Mouse (Mus musculus): Measurements from ENCODE around the gene Nhsl1. TPM values are rescaled to one million over a fixed set of nuclear protein-coding genes. Genes with fewer than 3 reads are reported as not detected.
A peak's percentile ranks its signal among the peaks of the same experiment; 100 is the strongest.

Nhsl1 gene
- polyA plus RNA-seq (2015; fragmentation: Nextera tagmentation; extraction: Ambion mirVana): 12.7 and 12.9 TPM in 2 replicates

GRCm38 (mm10) chr10:18318916-18319481 lies at the start of gene Nhsl1:
Gene Nhsl1 (plus strand): TSS chr10:18318985.
- WGBS: under 1% methylated on average over 63 of the region's 63 CpGs
- Histone ChIP-seq H3K27ac (peak within 1 kb of the TSS; percentile 55), H3K27me3 (replicated peaks) (0 out of 2 replicates have a peak, but pooled peaks cover 15% of the 10 kb centered on the region)

GRCm38 (mm10) chr10:18276090-18276734 lies 42.6 kb upstream of the Nhsl1 start:
- H3K4me2 ChIP-seq: no peak overlapping the region
- no peak overlapping the region for H3K4me3 ChIP-seq
- H3K27me3 ChIP-seq (replicated peaks): no peaks in the 10 kb centered on the region
- H3K36me3 ChIP-seq (replicated peaks): no peaks in the 10 kb centered on the region
- no peak overlapping the region for H3K27ac ChIP-seq
- ATAC-seq (replicated peaks): no peak
- no peaks in the 10 kb centered on the region for H3K4me1 ChIP-seq
- H3K9me3 ChIP-seq: no peaks in the 10 kb centered on the region
- no peak overlapping the region for H3K9ac ChIP-seq
- WGBS: 90% methylated on average over 4 of the region's 4 CpGs

More at GRCm38 (mm10) chr10:18318916-18319481, at the start of gene Nhsl1:
- Histone ChIP-seq H3K36me3 (replicated peaks) (no peaks in the 10 kb centered on the region), H3K9ac (peak within 1 kb of the TSS; percentile 62), H3K4me1 (peaks cover 12% of the 10 kb centered on the region), H3K4me3 (peak within 1 kb of the TSS; percentile 80), H3K9me3 (no peaks in the 10 kb centered on the region), H3K4me2 (peak within 1 kb of the TSS; percentile 99)
- ATAC-seq (replicated peaks): peak; percentile 92

- Histone ChIP-seq H3K27ac (no peak overlapping the region), H3K4me1 (no peaks in the 10 kb centered on the region), H3K36me3 (replicated peaks) (no peaks in the 10 kb centered on the region), H3K9me3 (no peaks in the 10 kb centered on the region), H3K4me3 (no peak overlapping the region), H3K4me2 (no peak overlapping the region), H3K27me3 (replicated peaks) (no peaks in the 10 kb centered on the region), H3K9ac (no peak overlapping the region)
- no peak for ATAC-seq (replicated peaks)
- WGBS: 88% methylated on average over 5 of the region's 5 CpGs
Observed at GRCm38 (mm10) chr10:18283991-18284390, 34.8 kb upstream of the Nhsl1 start.

- WGBS: 69% methylated on average over 1 of the region's 1 CpGs
- H3K27ac ChIP-seq: no peak overlapping the region
- H3K4me2 ChIP-seq: no peak overlapping the region
- no peaks in the 10 kb centered on the region for H3K9me3 ChIP-seq
- H3K4me3 ChIP-seq: no peak overlapping the region
- no peaks in the 10 kb centered on the region for H3K36me3 ChIP-seq (replicated peaks)
- no peaks in the 10 kb centered on the region for H3K4me1 ChIP-seq
- no peaks in the 10 kb centered on the region for H3K27me3 ChIP-seq (replicated peaks)
- no peak overlapping the region for H3K9ac ChIP-seq
- no peak for ATAC-seq (replicated peaks)
Observed at GRCm38 (mm10) chr10:18289512-18289911, 29.3 kb upstream of the Nhsl1 start.

- Histone ChIP-seq H3K27me3 (replicated peaks) (no peaks in the 10 kb centered on the region), H3K9ac (no peak overlapping the region), H3K27ac (no peak overlapping the region), H3K9me3 (no peaks in the 10 kb centered on the region), H3K4me3 (no peak overlapping the region), H3K4me1 (no peaks in the 10 kb centered on the region), H3K36me3 (replicated peaks) (no peaks in the 10 kb centered on the region), H3K4me2 (no peak overlapping the region)
- WGBS: 81% methylated on average over 5 of the region's 5 CpGs
- no peak for ATAC-seq (replicated peaks)
Observed at GRCm38 (mm10) chr10:18305106-18305505, 13.7 kb upstream of the Nhsl1 start.

GRCm38 (mm10) chr10:18315071-18315470 lies 3.7 kb upstream of the Nhsl1 start:
- 0 out of 2 replicates have a peak, but pooled peaks cover 11% of the 10 kb centered on the region for H3K27me3 ChIP-seq (replicated peaks)
- H3K9me3 ChIP-seq: no peaks in the 10 kb centered on the region
- H3K27ac ChIP-seq: no peak overlapping the region
- H3K4me2 ChIP-seq: no peak overlapping the region
- WGBS: 97% methylated on average over 1 of the region's 1 CpGs
- no peak for ATAC-seq (replicated peaks)
- H3K9ac ChIP-seq: no peak overlapping the region
- peaks cover 12% of the 10 kb centered on the region for H3K4me1 ChIP-seq
- H3K4me3 ChIP-seq: no peak overlapping the region
- no peaks in the 10 kb centered on the region for H3K36me3 ChIP-seq (replicated peaks)

- Histone ChIP-seq H3K9me3 (no peaks in the 10 kb centered on the region), H3K27ac (no peak overlapping the region), H3K4me1 (peaks cover 12% of the 10 kb centered on the region), H3K4me3 (peak overlapping the region; percentile 80; the same call in 1 of the 2 replicates), H3K9ac (no peak overlapping the region), H3K4me2 (peak overlapping the region; percentile 99; the same call in 1 of the 2 replicates), H3K27me3 (replicated peaks) (0 out of 2 replicates have a peak, but pooled peaks cover 15% of the 10 kb centered on the region), H3K36me3 (replicated peaks) (no peaks in the 10 kb centered on the region)
- ATAC-seq (replicated peaks): no peak
- 38% methylated on average over 10 of the region's 10 CpGs for WGBS
Observed at GRCm38 (mm10) chr10:18317521-18317920, 1.3 kb upstream of the Nhsl1 start.

GRCm38 (mm10) chr10:18317961-18318915 lies 547 bp upstream of the Nhsl1 start:
- ATAC-seq (replicated peaks): peak; percentile 85
- Histone ChIP-seq H3K9ac (peak overlapping the region; percentile 62), H3K27ac (peak overlapping the region; percentile 55), H3K27me3 (replicated peaks) (0 out of 2 replicates have a peak, but pooled peaks cover 15% of the 10 kb centered on the region), H3K9me3 (no peaks in the 10 kb centered on the region), H3K36me3 (replicated peaks) (no peaks in the 10 kb centered on the region), H3K4me2 (peak overlapping the region; percentile 99), H3K4me3 (peak overlapping the region; percentile 80), H3K4me1 (peaks cover 12% of the 10 kb centered on the region)
- 2% methylated on average over 72 of the region's 89 CpGs for WGBS

GRCm38 (mm10) chr10:18319691-18320090 lies 906 bp downstream of the Nhsl1 start:
- Histone ChIP-seq H3K36me3 (replicated peaks) (no peaks in the 10 kb centered on the region), H3K4me3 (peak overlapping the region; percentile 80), H3K27me3 (replicated peaks) (0 out of 2 replicates have a peak, but pooled peaks cover 15% of the 10 kb centered on the region), H3K4me2 (peak overlapping the region; percentile 99), H3K27ac (no peak overlapping the region), H3K9me3 (no peaks in the 10 kb centered on the region), H3K4me1 (peaks cover 12% of the 10 kb centered on the region), H3K9ac (peak overlapping the region; percentile 62; the same call in 1 of the 2 replicates)
- ATAC-seq (replicated peaks): no peak
- 30% methylated on average over 4 of the region's 4 CpGs for WGBS

- Histone ChIP-seq H3K4me2 (no peak overlapping the region), H3K9ac (no peak overlapping the region), H3K27ac (no peak overlapping the region), H3K36me3 (replicated peaks) (no peaks in the 10 kb centered on the region), H3K4me3 (no peak overlapping the region), H3K4me1 (peaks cover 12% of the 10 kb centered on the region), H3K9me3 (no peaks in the 10 kb centered on the region), H3K27me3 (replicated peaks) (0 out of 2 replicates have a peak, but pooled peaks cover 15% of the 10 kb centered on the region)
- ATAC-seq (replicated peaks): no peak
- 92% methylated on average over 6 of the region's 6 CpGs for WGBS
Observed at GRCm38 (mm10) chr10:18321861-18322260, 3.1 kb downstream of the Nhsl1 start.

GRCm38 (mm10) chr10:18323701-18324100 lies 4.9 kb downstream of the Nhsl1 start:
- Histone ChIP-seq H3K27me3 (replicated peaks) (0 out of 2 replicates have a peak, but pooled peaks cover 10% of the 10 kb centered on the region), H3K9me3 (no peaks in the 10 kb centered on the region), H3K4me3 (no peak overlapping the region), H3K27ac (no peak overlapping the region), H3K4me1 (peaks cover 7% of the 10 kb centered on the region), H3K36me3 (replicated peaks) (no peaks in the 10 kb centered on the region), H3K4me2 (no peak overlapping the region), H3K9ac (no peak overlapping the region)
- ATAC-seq (replicated peaks): no peak
- WGBS: 35% methylated on average over 4 of the region's 4 CpGs

All from midbrain, embryonic 15.5 days (tissue).